Mouse (Mus musculus): Measurements from ENCODE around the gene Abi3bp. TPM values are rescaled to one million over a fixed set of nuclear protein-coding genes. Genes with fewer than 3 reads are reported as not detected.

Gene Abi3bp
- polyA plus RNA-seq, 1 experiment: 3.8 TPM

DNA sequence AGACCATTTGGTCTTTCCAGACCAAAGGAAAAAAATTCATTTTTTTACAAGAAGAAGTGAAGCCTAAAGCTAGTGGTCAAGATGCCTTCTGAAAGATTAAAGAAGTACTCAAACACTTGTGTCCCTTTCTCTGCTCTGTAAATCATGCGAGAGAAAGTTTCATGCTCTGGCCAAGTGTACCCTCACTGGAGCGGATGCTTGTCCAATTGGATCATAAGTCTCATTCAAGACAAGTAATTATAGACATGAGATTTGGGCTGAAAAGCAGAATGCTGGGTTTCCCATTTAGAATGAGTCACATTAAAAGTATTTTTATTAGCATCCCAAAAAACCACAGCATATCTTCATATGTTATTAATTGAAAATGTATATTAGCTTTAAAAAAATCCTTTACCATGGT lies 4.5 kb upstream of the Abi3bp start:
- Histone ChIP-seq H3K4me3 (ENCODE audit: insufficient read depth, low read length) (no peak overlapping the region), H3K27ac (ENCODE audit: insufficient read depth, low read length) (no peak overlapping the region), H3K4me1 (ENCODE audit: control insufficient read depth, insufficient read depth, low read length) (no peaks in the 10 kb centered on the region; the same call in 1 of the 2 replicates)
- TF ChIP-seq POLR2A (IDR thresholded peaks at IDR 0.05; ENCODE audit: extremely low read depth, insufficient read depth, low read length) (no peak), CTCF (IDR thresholded peaks at IDR 0.05; ENCODE audit: extremely low read depth, insufficient read depth, low read length) (no peak)

DNA sequence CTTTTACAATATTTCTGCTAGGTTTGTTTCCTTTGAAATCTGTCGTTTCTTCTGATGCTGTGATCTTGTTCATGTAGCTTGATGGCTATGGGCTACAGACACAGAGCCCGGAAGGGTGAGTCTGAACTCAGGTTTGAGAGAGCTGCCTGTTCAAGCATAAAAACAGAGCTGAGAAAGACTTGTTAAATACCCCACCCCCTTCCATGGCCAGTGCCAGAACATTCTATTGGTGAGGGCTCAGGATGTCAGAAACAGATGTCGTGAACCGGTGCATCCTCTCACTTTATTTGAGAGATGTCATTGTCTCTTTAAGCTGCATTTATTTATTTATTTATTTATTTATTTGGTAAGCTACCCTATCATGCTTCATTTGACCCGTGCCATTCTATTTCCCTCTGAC lies 2.0 kb upstream of the Abi3bp start:
- no peak for TF ChIP-seq CTCF (IDR thresholded peaks at IDR 0.05; ENCODE audit: extremely low read depth, insufficient read depth, low read length)
- TF ChIP-seq POLR2A (IDR thresholded peaks at IDR 0.05; ENCODE audit: extremely low read depth, insufficient read depth, low read length): no peak
- H3K27ac ChIP-seq (ENCODE audit: insufficient read depth, low read length): no peak overlapping the region
- H3K4me1 ChIP-seq (ENCODE audit: control insufficient read depth, insufficient read depth, low read length): no peaks in the 10 kb centered on the region; the same call in 1 of the 2 replicates
- no peak overlapping the region for H3K4me3 ChIP-seq (ENCODE audit: insufficient read depth, low read length)

DNA sequence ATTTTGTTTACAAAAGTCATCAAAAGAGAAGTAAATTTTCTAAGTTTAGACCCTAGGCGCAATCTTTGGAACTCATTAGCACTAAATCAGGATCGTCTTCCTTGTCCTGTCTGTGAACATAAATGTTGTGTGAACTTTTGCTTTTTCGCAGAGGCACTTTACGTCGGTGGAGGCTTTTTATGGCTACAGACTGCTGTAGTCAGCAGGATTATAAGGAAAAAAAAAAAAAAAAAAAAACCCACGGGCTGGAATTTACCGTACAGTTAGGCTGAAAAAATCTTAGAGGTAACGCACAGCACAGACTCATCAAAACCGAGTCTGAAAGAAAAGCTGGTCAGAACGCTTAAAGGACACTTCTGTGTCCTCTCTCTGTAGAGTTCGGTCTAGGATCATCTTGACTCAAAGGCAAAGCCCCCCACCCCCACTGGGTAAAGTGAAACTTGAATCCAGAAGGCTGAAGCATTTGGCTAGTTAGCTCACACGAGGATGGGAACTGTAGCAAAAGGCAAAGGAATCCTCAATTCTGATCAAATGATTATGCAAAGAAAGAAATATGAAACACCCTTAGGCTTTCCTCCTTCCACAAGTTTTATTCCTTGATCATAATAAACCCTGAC lies 1.0 kb downstream of the Abi3bp start:
- no peaks in the 10 kb centered on the region; the same call in 1 of the 2 replicates for H3K4me1 ChIP-seq (ENCODE audit: control insufficient read depth, insufficient read depth, low read length)
- TF ChIP-seq POLR2A (IDR thresholded peaks at IDR 0.05; ENCODE audit: extremely low read depth, insufficient read depth, low read length): no peak
- no peak for TF ChIP-seq CTCF (IDR thresholded peaks at IDR 0.05; ENCODE audit: extremely low read depth, insufficient read depth, low read length)
- H3K27ac ChIP-seq (ENCODE audit: insufficient read depth, low read length): no peak overlapping the region
- H3K4me3 ChIP-seq (ENCODE audit: insufficient read depth, low read length): 0 out of 2 replicates have a peak overlapping the region, but pooled peaks have one; percentile 17

DNA sequence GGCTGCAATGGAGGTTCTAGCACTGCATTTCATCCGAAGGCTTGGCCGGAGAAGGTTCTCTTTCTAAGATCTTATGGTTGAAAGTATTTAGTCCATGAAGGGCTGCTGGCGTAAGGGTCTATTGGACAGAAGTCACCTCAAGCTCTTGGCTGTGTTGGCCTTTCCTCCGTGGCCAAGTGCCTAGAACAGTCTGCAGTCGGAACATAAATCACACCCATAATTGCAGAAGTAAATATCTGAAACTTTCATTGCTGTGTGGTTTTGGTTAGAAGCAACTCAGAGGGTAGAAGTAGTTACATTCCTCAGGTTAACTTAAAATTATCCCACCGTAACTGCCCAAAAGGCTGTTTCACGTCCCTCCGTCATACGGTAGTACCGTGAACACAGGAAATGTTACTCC lies 5.8 kb downstream of the Abi3bp start:
- no peaks in the 10 kb centered on the region for H3K4me1 ChIP-seq (ENCODE audit: control insufficient read depth, insufficient read depth, low read length)
- TF ChIP-seq POLR2A (IDR thresholded peaks at IDR 0.05; ENCODE audit: extremely low read depth, insufficient read depth, low read length) (no peak), CTCF (IDR thresholded peaks at IDR 0.05; ENCODE audit: extremely low read depth, insufficient read depth, low read length) (no peak)
- H3K4me3 ChIP-seq (ENCODE audit: insufficient read depth, low read length): no peak overlapping the region
- H3K27ac ChIP-seq (ENCODE audit: insufficient read depth, low read length): no peak overlapping the region

DNA sequence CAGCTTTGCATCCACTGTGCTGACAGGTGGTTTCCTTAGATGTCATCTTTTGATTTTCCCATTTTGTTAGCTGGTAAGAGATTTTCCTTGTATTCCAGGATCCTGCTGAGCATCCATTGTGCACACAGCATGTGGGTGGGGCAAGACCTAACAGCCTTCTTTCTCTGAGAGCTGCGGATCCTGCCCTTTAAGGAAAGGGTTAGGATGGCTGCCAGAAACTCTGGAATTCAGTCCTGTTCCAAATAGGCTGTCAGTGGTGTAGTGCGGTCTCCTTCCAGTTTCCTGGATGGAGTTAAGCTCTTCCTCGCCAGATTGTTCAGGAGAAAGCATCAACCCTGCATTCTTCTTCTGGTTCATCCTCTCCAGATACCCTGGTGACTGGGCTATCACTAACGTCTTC lies 8.8 kb downstream of the Abi3bp start:
- TF ChIP-seq POLR2A (IDR thresholded peaks at IDR 0.05; ENCODE audit: extremely low read depth, insufficient read depth, low read length): no peak
- no peak for TF ChIP-seq CTCF (IDR thresholded peaks at IDR 0.05; ENCODE audit: extremely low read depth, insufficient read depth, low read length)
- Histone ChIP-seq H3K4me3 (ENCODE audit: insufficient read depth, low read length) (no peak overlapping the region), H3K27ac (ENCODE audit: insufficient read depth, low read length) (no peak overlapping the region), H3K4me1 (ENCODE audit: control insufficient read depth, insufficient read depth, low read length) (no peaks in the 10 kb centered on the region)

DNA sequence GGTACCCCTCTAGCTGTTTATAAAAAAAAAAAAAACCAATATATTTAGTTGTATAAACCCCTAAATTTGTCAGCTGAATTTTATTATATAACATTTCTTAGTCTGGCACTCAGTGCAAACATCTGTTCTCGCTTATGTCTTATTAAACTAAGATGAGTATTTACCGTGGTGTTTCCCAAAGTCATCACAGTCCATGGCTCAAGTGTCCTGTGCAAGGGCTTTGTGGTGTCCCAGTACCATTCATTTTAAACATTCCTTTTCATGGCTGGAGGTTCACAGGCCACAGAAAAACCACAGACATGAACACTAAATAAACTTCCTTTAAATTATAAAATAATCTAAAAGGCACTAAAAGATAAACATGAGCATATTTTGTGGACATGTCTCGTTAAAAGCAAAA lies 13.2 kb downstream of the Abi3bp start:
- TF ChIP-seq CTCF (IDR thresholded peaks at IDR 0.05; ENCODE audit: extremely low read depth, insufficient read depth, low read length) (no peak), POLR2A (IDR thresholded peaks at IDR 0.05; ENCODE audit: extremely low read depth, insufficient read depth, low read length) (no peak)
- no peaks in the 10 kb centered on the region for H3K4me1 ChIP-seq (ENCODE audit: control insufficient read depth, insufficient read depth, low read length)

DNA sequence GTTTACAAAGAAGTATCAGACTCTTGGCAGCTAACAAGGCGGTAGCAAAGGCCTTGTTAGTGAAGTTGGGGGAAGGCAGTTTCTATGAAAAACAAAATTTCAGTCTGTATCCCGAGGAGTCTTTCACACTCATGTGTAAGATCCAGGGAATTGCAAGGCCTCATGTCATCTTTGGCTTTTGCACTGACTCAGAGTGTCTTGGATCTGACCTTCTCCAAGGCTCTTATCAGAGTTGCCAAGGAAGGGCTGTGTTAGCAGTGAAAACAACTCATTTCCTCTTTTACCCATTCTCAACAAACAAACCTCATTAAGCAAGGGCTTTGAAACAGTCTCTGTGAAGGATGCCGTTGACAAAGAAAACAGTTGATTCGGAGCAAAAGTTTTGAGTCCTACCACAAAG lies 17.6 kb downstream of the Abi3bp start:
- TF ChIP-seq POLR2A (IDR thresholded peaks at IDR 0.05; ENCODE audit: extremely low read depth, insufficient read depth, low read length): no peak
- TF ChIP-seq CTCF (IDR thresholded peaks at IDR 0.05; ENCODE audit: extremely low read depth, insufficient read depth, low read length): no peak
- Histone ChIP-seq H3K4me1 (ENCODE audit: control insufficient read depth, insufficient read depth, low read length) (no peaks in the 10 kb centered on the region), H3K27ac (ENCODE audit: insufficient read depth, low read length) (no peak overlapping the region), H3K4me3 (ENCODE audit: insufficient read depth, low read length) (no peak overlapping the region)

More for the DNA sequence above, 13.2 kb downstream of the Abi3bp start:
- no peak overlapping the region for H3K27ac ChIP-seq (ENCODE audit: insufficient read depth, low read length)
- no peak overlapping the region for H3K4me3 ChIP-seq (ENCODE audit: insufficient read depth, low read length)

DNA sequence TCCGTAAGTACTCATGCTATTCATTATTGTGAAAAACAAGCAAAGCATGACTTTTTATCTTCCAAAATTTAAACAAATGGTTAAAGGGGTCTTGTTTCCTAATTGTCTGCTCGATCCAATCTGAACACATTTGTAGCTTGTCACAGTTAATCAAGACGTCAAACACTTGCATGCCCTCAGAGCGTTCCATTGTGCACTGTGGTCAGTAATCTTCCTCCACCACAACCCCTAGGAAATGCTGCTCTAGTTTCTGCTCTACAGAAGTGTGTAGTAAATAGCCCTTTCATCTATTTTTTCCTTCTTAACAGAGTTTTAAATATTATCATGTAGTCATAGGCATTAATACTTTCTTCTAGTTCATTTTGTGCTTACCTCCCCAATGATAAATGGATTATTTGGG lies 19.1 kb downstream of the Abi3bp start:
- Histone ChIP-seq H3K27ac (ENCODE audit: insufficient read depth, low read length) (no peak overlapping the region), H3K4me1 (ENCODE audit: control insufficient read depth, insufficient read depth, low read length) (no peaks in the 10 kb centered on the region), H3K4me3 (ENCODE audit: insufficient read depth, low read length) (no peak overlapping the region)
- TF ChIP-seq CTCF (IDR thresholded peaks at IDR 0.05; ENCODE audit: extremely low read depth, insufficient read depth, low read length): no peak
- no peak for TF ChIP-seq POLR2A (IDR thresholded peaks at IDR 0.05; ENCODE audit: extremely low read depth, insufficient read depth, low read length)

DNA sequence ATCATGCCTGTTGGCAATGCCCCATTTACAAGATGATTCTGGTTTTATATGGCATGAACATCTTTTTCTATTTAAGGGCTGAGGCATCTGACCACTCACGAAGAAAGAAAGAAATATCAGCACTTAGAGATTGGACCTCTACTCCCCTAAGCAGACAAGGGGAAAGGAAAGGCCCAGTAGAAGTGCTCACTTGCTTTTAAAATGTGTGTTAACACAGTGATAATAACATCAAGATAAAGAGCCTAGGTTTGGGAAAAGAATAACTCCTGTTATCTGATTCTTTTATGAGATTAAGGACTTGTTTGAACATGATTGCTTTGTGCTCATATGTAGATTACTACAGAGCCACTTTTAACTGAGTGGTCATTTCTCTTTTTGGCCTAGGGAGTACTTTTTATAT lies 21.0 kb downstream of the Abi3bp start:
- no peak for TF ChIP-seq POLR2A (IDR thresholded peaks at IDR 0.05; ENCODE audit: extremely low read depth, insufficient read depth, low read length)
- TF ChIP-seq CTCF (IDR thresholded peaks at IDR 0.05; ENCODE audit: extremely low read depth, insufficient read depth, low read length): no peak
- no peak overlapping the region for H3K4me3 ChIP-seq (ENCODE audit: insufficient read depth, low read length)
- no peaks in the 10 kb centered on the region for H3K4me1 ChIP-seq (ENCODE audit: control insufficient read depth, insufficient read depth, low read length)
- no peak overlapping the region for H3K27ac ChIP-seq (ENCODE audit: insufficient read depth, low read length)

DNA sequence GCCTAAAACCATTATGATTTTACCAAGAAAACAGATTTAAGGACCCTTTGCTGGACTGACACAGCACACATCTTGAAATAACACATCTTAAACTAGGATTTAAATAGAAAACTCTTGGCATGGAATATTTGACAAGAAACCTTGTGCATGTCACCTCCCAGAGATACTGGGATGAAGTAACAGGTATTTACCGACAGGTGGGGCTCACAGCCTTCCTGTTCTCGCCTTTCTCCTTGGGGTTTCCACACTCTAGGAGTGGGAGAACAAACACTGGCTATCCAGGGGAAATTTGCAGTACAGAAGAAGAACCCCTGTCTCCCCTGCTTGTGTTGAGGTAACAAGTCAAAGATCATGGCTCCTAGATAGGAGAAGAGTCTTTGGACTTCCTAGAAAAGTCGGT lies 22.8 kb downstream of the Abi3bp start:
- Histone ChIP-seq H3K27ac (ENCODE audit: insufficient read depth, low read length) (no peak overlapping the region), H3K4me3 (ENCODE audit: insufficient read depth, low read length) (no peak overlapping the region), H3K4me1 (ENCODE audit: control insufficient read depth, insufficient read depth, low read length) (no peaks in the 10 kb centered on the region)
- TF ChIP-seq CTCF (IDR thresholded peaks at IDR 0.05; ENCODE audit: extremely low read depth, insufficient read depth, low read length): no peak
- TF ChIP-seq POLR2A (IDR thresholded peaks at IDR 0.05; ENCODE audit: extremely low read depth, insufficient read depth, low read length): no peak
